Mouse (Mus musculus): Measurements from ENCODE around the gene Tacc2. TPM values are rescaled to one million over a fixed set of nuclear protein-coding genes. Genes with fewer than 3 reads are reported as not detected.

Tacc2 gene
- 34.1 and 51.4 TPM in 2 replicates for polyA plus RNA-seq (2012; rRNA removed; ENCODE audit: low replicate concordance)

GRCm38 (mm10) chr7:130577388-130578003 lies at the start of gene Tacc2:
Gene Tacc2 (plus strand): TSS chr7:130577438.

GRCm38 (mm10) chr7:130572821-130573220 lies 4.4 kb upstream of the Tacc2 start, which contains the start of gene Nsmce4a:
Gene Nsmce4a (minus strand): TSS chr7:130573118.

GRCm38 (mm10) chr7:130773914-130774630 lies 196.8 kb downstream of the Tacc2 start, which contains the start of gene Btbd16:
Gene Btbd16 (plus strand): TSS chr7:130774069.

Other genes starting within 250 kb of the Tacc2 start
- 1.2 and 3.2 TPM in 2 replicates for gene Ate1, start 57.1 kb upstream of the Tacc2 start, polyA plus RNA-seq (2012; rRNA removed; ENCODE audit: low replicate concordance)
- 34.1 and 84.1 TPM in 2 replicates for gene Nsmce4a, start 4.3 kb upstream of the Tacc2 start, polyA plus RNA-seq (2012; rRNA removed; ENCODE audit: low replicate concordance)
- gene Btbd16, start 196.6 kb downstream of the Tacc2 start, polyA plus RNA-seq (2012; rRNA removed; ENCODE audit: low replicate concordance), result not detected in 2 replicates